Mouse (Mus musculus) heart, embryonic 15.5 days (tissue): ENCODE measurements around the gene Pcsk5. TPM values are rescaled to one million over a fixed set of nuclear protein-coding genes. Genes with fewer than 3 reads are reported as not detected.

Source experiments
- ATAC-seq: fragments of 200-750 bp; cut with Nextera tagmentation; replicated peaks from 2 replicates; pipeline ENCODE4 v1.8.0; 2017; ENCODE audit warnings: low read depth, moderate TSS enrichment; ENCODE audit not compliant: insufficient number of reproducible peaks, insufficient read depth, low FRiP score
- H3K27ac ChIP-seq: fragments of 300-500 bp; sonication (generic); 2 replicates; pipeline ENCODE4 v1.5.1; 2015; ENCODE audit warnings: mild to moderate bottlenecking, inconsistent platforms
- H3K27me3 ChIP-seq: fragments of 300-500 bp; sonication (generic); 2 replicates; pipeline ENCODE4 v1.6.1; 2015; ENCODE audit warnings: inconsistent platforms
- H3K36me3 ChIP-seq: fragments of 300-500 bp; sonication (generic); 2 replicates; pipeline ENCODE4 v1.6.1; 2015; ENCODE audit warnings: mild to moderate bottlenecking, inconsistent platforms
- H3K4me1 ChIP-seq: fragments of 300-500 bp; sonication (generic); replicated peaks from 2 replicates; pipeline ENCODE4 v1.6.1; 2015; ENCODE audit warnings: inconsistent platforms
- H3K4me2 ChIP-seq: fragments of 300-500 bp; sonication (generic); 2 replicates; pipeline ENCODE4 v1.6.1; 2015; ENCODE audit warnings: inconsistent platforms, mild to moderate bottlenecking, moderate library complexity
- H3K4me3 ChIP-seq: fragments of 300-500 bp; sonication (generic); 2 replicates; pipeline ENCODE4 v1.5.1; 2015; ENCODE audit warnings: mild to moderate bottlenecking, inconsistent platforms
- H3K9ac ChIP-seq: fragments of 300-500 bp; sonication (generic); 2 replicates; pipeline ENCODE4 v1.6.1; 2015; ENCODE audit warnings: mild to moderate bottlenecking, inconsistent platforms
- H3K9me3 ChIP-seq: fragments of 300-500 bp; sonication (generic); replicated peaks from 2 replicates; pipeline ENCODE4 v1.6.1; 2016; ENCODE audit warnings: inconsistent platforms
- WGBS: fragments of 180-500 bp; shearing (Covaris S2); methylation state at CpG from one replicate; pipeline ENCODE4 v1.1.7; 2015; ENCODE audit warnings: mixed read lengths; 5-methylcytosine and 5-hydroxymethylcytosine counted together
- polyA plus RNA-seq: library from polyadenylated mRNA; unstranded; fragments of >200 nt; fragmentation: Nextera tagmentation; extraction: Ambion mirVana; gene quantifications from 2 replicates; pipeline ENCODE4 v1.2.1, GENCODE M21; 2015

The Pcsk5 gene
- 11.3 and 15.2 TPM in 2 replicates for polyA plus RNA-seq

- Histone ChIP-seq H3K9me3 (no peaks in the 10 kb centered on the region), H3K4me3 (peak within 1 kb of the TSS; percentile 80), H3K4me2 (peak within 1 kb of the TSS; percentile 97), H3K4me1 (peaks cover 37% of the 10 kb centered on the region), H3K27ac (peak within 1 kb of the TSS; percentile 93), H3K9ac (peak within 1 kb of the TSS; percentile 78), H3K36me3 (no peaks in the 10 kb centered on the region), H3K27me3 (no peaks in the 10 kb centered on the region)
- under 1% methylated on average over 31 of the region's 36 CpGs for WGBS
- ATAC-seq = peak; percentile 90
These were observed at the start of gene Pcsk5 for GRCm38 (mm10) chr19:17837471-17837859. TSS of gene Pcsk5 (minus strand) at chr19:17837632.

GRCm38 (mm10) chr19:17875804-17876203, 38.4 kb upstream of the Pcsk5 start:
- ATAC-seq = no peak
- Histone ChIP-seq H3K27me3 (no peaks in the 10 kb centered on the region), H3K4me3 (no peak overlapping the region), H3K4me2 (no peak overlapping the region), H3K9me3 (no peaks in the 10 kb centered on the region), H3K36me3 (no peaks in the 10 kb centered on the region), H3K27ac (no peak overlapping the region), H3K9ac (no peak overlapping the region), H3K4me1 (no peaks in the 10 kb centered on the region)
- WGBS = 74% methylated on average over 7 of the region's 7 CpGs

- no peaks in the 10 kb centered on the region for H3K9me3 ChIP-seq
- no peak overlapping the region for H3K4me2 ChIP-seq
- no peak overlapping the region for H3K9ac ChIP-seq
- WGBS = 71% methylated on average over 2 of the region's 2 CpGs
- no peaks in the 10 kb centered on the region for H3K36me3 ChIP-seq
- no peaks in the 10 kb centered on the region for H3K27me3 ChIP-seq
- H3K4me3 ChIP-seq = no peak overlapping the region
- no peak for ATAC-seq
- no peaks in the 10 kb centered on the region for H3K4me1 ChIP-seq
- H3K27ac ChIP-seq = no peak overlapping the region
These were observed 37.0 kb upstream of the Pcsk5 start for GRCm38 (mm10) chr19:17874388-17874787.

GRCm38 (mm10) chr19:17873755-17874154, 36.3 kb upstream of the Pcsk5 start:
- 57% methylated on average over 2 of the region's 2 CpGs for WGBS
- no peak overlapping the region for H3K27ac ChIP-seq

GRCm38 (mm10) chr19:17866317-17866891, 29.0 kb upstream of the Pcsk5 start:
- Histone ChIP-seq H3K4me3 (no peak overlapping the region), H3K9ac (no peak overlapping the region)
- ATAC-seq = no peak

More at GRCm38 (mm10) chr19:17873755-17874154, 36.3 kb upstream of the Pcsk5 start:
- ATAC-seq = no peak
- H3K36me3 ChIP-seq = no peaks in the 10 kb centered on the region
- no peak overlapping the region for H3K9ac ChIP-seq
- H3K4me1 ChIP-seq = no peaks in the 10 kb centered on the region
- H3K4me3 ChIP-seq = no peak overlapping the region
- no peaks in the 10 kb centered on the region for H3K9me3 ChIP-seq
- no peak overlapping the region for H3K4me2 ChIP-seq
- no peaks in the 10 kb centered on the region for H3K27me3 ChIP-seq

GRCm38 (mm10) chr19:17860351-17861014, 23.1 kb upstream of the Pcsk5 start:
- Histone ChIP-seq H3K36me3 (no peaks in the 10 kb centered on the region), H3K9ac (no peak overlapping the region), H3K4me1 (0 out of 2 replicates have a peak, but pooled peaks cover 2% of the 10 kb centered on the region), H3K4me3 (no peak overlapping the region), H3K27me3 (no peaks in the 10 kb centered on the region), H3K27ac (no peak overlapping the region), H3K4me2 (no peak overlapping the region), H3K9me3 (no peaks in the 10 kb centered on the region)
- ATAC-seq = no peak
- 55% methylated on average over 4 of the region's 4 CpGs for WGBS

More at GRCm38 (mm10) chr19:17866317-17866891, 29.0 kb upstream of the Pcsk5 start:
- Histone ChIP-seq H3K4me2 (no peak overlapping the region), H3K27me3 (no peaks in the 10 kb centered on the region), H3K4me1 (no peaks in the 10 kb centered on the region), H3K9me3 (no peaks in the 10 kb centered on the region), H3K27ac (no peak overlapping the region), H3K36me3 (no peaks in the 10 kb centered on the region)
- 74% methylated on average over 3 of the region's 3 CpGs for WGBS

GRCm38 (mm10) chr19:17856741-17857140, 19.3 kb upstream of the Pcsk5 start:
- H3K36me3 ChIP-seq = no peaks in the 10 kb centered on the region
- ATAC-seq = no peak
- H3K4me3 ChIP-seq = no peak overlapping the region
- H3K9ac ChIP-seq = no peak overlapping the region
- no peak overlapping the region for H3K4me2 ChIP-seq
- H3K4me1 ChIP-seq = 0 out of 2 replicates have a peak, but pooled peaks cover 2% of the 10 kb centered on the region
- H3K27ac ChIP-seq = no peak overlapping the region
- H3K9me3 ChIP-seq = no peaks in the 10 kb centered on the region
- H3K27me3 ChIP-seq = no peaks in the 10 kb centered on the region
- WGBS = 56% methylated on average over 3 of the region's 3 CpGs

GRCm38 (mm10) chr19:17848417-17848816, 11.0 kb upstream of the Pcsk5 start:
- H3K9me3 ChIP-seq = no peaks in the 10 kb centered on the region
- no peak overlapping the region for H3K9ac ChIP-seq
- no peak overlapping the region for H3K4me2 ChIP-seq
- no peaks in the 10 kb centered on the region for H3K4me1 ChIP-seq
- no peak for ATAC-seq
- no peaks in the 10 kb centered on the region for H3K27me3 ChIP-seq
- H3K4me3 ChIP-seq = no peak overlapping the region
- H3K36me3 ChIP-seq = no peaks in the 10 kb centered on the region
- 71% methylated on average over 2 of the region's 2 CpGs for whole genome bisulfite sequencing
- no peak overlapping the region for H3K27ac ChIP-seq

- 63% methylated on average over 5 of the region's 5 CpGs for WGBS
- ATAC-seq = no peak
- no peaks in the 10 kb centered on the region for H3K9me3 ChIP-seq
These were observed 8.5 kb upstream of the Pcsk5 start for GRCm38 (mm10) chr19:17845967-17846366.

GRCm38 (mm10) chr19:17841586-17841985, 4.2 kb upstream of the Pcsk5 start:
- no peak overlapping the region for H3K9ac ChIP-seq
- no peak overlapping the region for H3K27ac ChIP-seq
- no peaks in the 10 kb centered on the region for H3K9me3 ChIP-seq
- H3K4me1 ChIP-seq = peaks cover 24% of the 10 kb centered on the region
- no peak overlapping the region for H3K4me2 ChIP-seq
- H3K36me3 ChIP-seq = no peaks in the 10 kb centered on the region
- no peak for ATAC-seq
- WGBS = 72% methylated on average over 2 of the region's 2 CpGs
- no peaks in the 10 kb centered on the region for H3K27me3 ChIP-seq
- H3K4me3 ChIP-seq = no peak overlapping the region

More at GRCm38 (mm10) chr19:17845967-17846366, 8.5 kb upstream of the Pcsk5 start:
- no peak overlapping the region for H3K27ac ChIP-seq
- H3K27me3 ChIP-seq = no peaks in the 10 kb centered on the region
- H3K36me3 ChIP-seq = no peaks in the 10 kb centered on the region
- no peaks in the 10 kb centered on the region for H3K4me1 ChIP-seq
- H3K9ac ChIP-seq = no peak overlapping the region
- no peak overlapping the region for H3K4me2 ChIP-seq
- H3K4me3 ChIP-seq = no peak overlapping the region

- no peaks in the 10 kb centered on the region for H3K27me3 ChIP-seq
- H3K4me3 ChIP-seq = no peak overlapping the region
- no peaks in the 10 kb centered on the region for H3K36me3 ChIP-seq
- no peak overlapping the region for H3K27ac ChIP-seq
- no peaks in the 10 kb centered on the region for H3K9me3 ChIP-seq
- no peak overlapping the region for H3K9ac ChIP-seq
- no peak overlapping the region for H3K4me2 ChIP-seq
- no peak for ATAC-seq
- WGBS = 23% methylated on average over 1 of the region's 1 CpGs
- peaks cover 37% of the 10 kb centered on the region for H3K4me1 ChIP-seq
These were observed 2.4 kb upstream of the Pcsk5 start for GRCm38 (mm10) chr19:17839856-17840255.
